Mouse (Mus musculus): ENCODE results near the gene Mis12.

DNA sequence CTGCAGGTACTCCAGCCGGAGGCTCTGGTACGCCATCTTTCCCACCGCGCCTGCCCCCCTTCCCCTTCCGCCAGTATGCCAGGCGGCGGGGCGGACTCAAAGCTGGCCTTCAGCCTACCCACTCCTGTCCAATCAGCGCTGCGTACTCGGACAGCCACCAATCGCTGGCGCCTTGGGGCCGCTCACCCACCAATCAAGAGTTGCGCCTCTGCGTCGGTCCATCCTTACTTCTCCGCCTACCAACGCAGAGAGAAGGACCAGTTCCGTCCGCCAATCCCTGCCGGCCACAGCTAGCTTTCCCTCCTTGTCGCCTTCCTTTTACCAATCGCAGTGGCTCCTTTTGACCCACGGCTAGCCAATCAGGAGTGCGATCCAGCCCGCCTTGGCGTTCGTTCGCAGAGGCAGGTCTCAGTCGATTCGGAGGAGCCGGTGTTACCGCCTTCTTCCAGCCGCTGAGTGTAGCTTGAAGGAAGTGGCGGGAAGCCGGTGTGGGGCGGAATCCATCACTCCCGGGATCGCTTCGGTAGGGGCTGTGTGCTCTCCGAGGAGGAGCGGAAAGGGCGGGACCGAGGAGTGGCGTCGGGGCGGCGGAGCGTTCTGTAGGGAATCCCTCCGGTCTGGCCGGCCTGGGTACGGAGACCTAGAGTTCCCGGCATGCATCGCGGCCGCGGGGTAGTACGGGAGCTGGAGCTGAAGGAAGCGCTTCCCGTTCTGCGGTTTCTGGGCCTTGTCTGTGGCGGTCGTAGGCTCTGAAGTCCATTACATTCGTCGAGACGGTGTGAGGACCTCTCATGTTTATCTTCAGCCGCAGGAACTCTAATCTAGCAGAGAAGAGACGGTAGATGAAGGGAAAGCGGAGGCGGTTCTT lies at the start of gene Mis12, which contains the start of gene Derl2:
- TF ChIP-seq USF1 (IDR thresholded peaks at IDR 0.05; ENCODE audit: low read depth) (no peak), POLR2A (IDR thresholded peaks at IDR 0.05; ENCODE audit: insufficient read length, low read depth) (peak; percentile 89), TCF12 (IDR thresholded peaks at IDR 0.05; ENCODE audit: insufficient read depth, poor library complexity, severe bottlenecking) (no peak), E2F4 (IDR thresholded peaks at IDR 0.05; ENCODE audit: insufficient read depth) (peak; percentile 94), MYOG (IDR thresholded peaks at IDR 0.05; ENCODE audit: control insufficient read depth in 1 of 3, insufficient read depth in 1 of 3, insufficient read length in 2 of 3, low read depth in 2 of 3) (no peak)
